Comparison of ENCODE assay signal across 8 mouse cellular contexts in the genomic region with DNA sequence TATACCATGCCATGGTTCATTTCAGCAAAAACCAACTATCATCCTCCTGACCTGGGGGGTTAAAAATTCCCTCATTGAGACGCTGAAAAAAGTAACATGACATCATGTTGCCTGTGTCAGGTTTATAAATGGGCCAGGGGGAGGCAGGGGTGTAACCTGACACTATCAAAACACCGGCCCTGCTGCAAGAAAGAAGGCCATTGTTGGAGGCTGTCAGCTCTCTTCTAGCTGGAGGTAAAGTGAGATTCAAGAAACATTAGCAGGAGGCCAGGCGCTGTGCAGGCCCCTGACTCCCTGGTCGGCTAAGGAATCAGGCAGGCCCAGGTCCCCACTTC. TPM values are rescaled to one million over a fixed set of nuclear protein-coding genes. Genes with fewer than 3 reads are reported as not detected.
DNase-seq lines count a peak whose midpoint lies in the region; ATAC-seq and TF ChIP-seq lines count a peak whose summit lies in the region.

No protein-coding gene starts in this region.

- no peaks in the 10 kb centered on the region for H3K9me3 ChIP-seq in intestine, embryonic 14.5 days (ENCODE audit: control insufficient read depth, low read length)
- H3K9me3 ChIP-seq in intestine, postnatal 0 days (ENCODE audit: control insufficient read depth), result no peaks in the 10 kb centered on the region
- no peaks in the 10 kb centered on the region for H3K9me3 ChIP-seq in heart, embryonic 13.5 days
- no peaks in the 10 kb centered on the region for H3K9me3 ChIP-seq in limb, embryonic 14.5 days (ENCODE audit: control insufficient read depth, low read length)

- peak overlapping the region; percentile 55 for H3K27ac ChIP-seq in intestine, embryonic 14.5 days (ENCODE audit: low read depth)
- no peak overlapping the region for H3K27ac ChIP-seq in intestine, postnatal 0 days (ENCODE audit: low read depth, low read length)
- H3K27ac ChIP-seq in heart, embryonic 13.5 days (replicated peaks), result peak overlapping the region; percentile 97
- H3K27ac ChIP-seq in limb, embryonic 14.5 days (replicated peaks; ENCODE audit: low read depth, low read length), result peak overlapping the region; percentile 15; the same call in 1 of the 2 replicates

- H3K27me3 ChIP-seq in intestine, embryonic 14.5 days (replicated peaks; ENCODE audit: control insufficient read depth, insufficient read depth, low read length), result no peaks in the 10 kb centered on the region
- H3K27me3 ChIP-seq in intestine, postnatal 0 days (replicated peaks; ENCODE audit: control insufficient read depth, insufficient read depth, low read length), result no peaks in the 10 kb centered on the region
- H3K27me3 ChIP-seq in heart, embryonic 13.5 days (replicated peaks), result no peaks in the 10 kb centered on the region
- no peaks in the 10 kb centered on the region for H3K27me3 ChIP-seq in limb, embryonic 14.5 days (ENCODE audit: control insufficient read depth, insufficient read depth, low read length)

- no peak for TF ChIP-seq POLR2A in limb, embryonic 14.5 days (IDR thresholded peaks at IDR 0.05; ENCODE audit: borderline replicate concordance, extremely low read depth, insufficient read depth, insufficient read length)

- 4% methylated on average over 4 of the region's 4 CpGs for WGBS in intestine, embryonic 14.5 days
- 26% methylated on average over 4 of the region's 4 CpGs for WGBS in intestine, postnatal 0 days
- 2% methylated on average over 4 of the region's 4 CpGs for WGBS in heart, embryonic 13.5 days
- WGBS in limb, embryonic 14.5 days, result 5% methylated on average over 4 of the region's 4 CpGs

- H3K9ac ChIP-seq in intestine, embryonic 14.5 days (ENCODE audit: low read length), result no peak overlapping the region
- H3K9ac ChIP-seq in intestine, postnatal 0 days (ENCODE audit: low read depth, low read length), result no peak overlapping the region
- peak overlapping the region; percentile 72 for H3K9ac ChIP-seq in heart, embryonic 13.5 days
- no peak overlapping the region for H3K9ac ChIP-seq in limb, embryonic 14.5 days (ENCODE audit: low read depth, low read length, severe bottlenecking)

- no peak overlapping the region for H3K4me2 ChIP-seq in intestine, embryonic 14.5 days (ENCODE audit: low read length)
- H3K4me2 ChIP-seq in intestine, postnatal 0 days (replicated peaks; ENCODE audit: low read depth), result no peak overlapping the region
- peak overlapping the region; percentile 27 for H3K4me2 ChIP-seq in heart, embryonic 13.5 days
- no peak overlapping the region for H3K4me2 ChIP-seq in limb, embryonic 14.5 days (replicated peaks; ENCODE audit: low read depth, low read length, severe bottlenecking)

- no peak for TF ChIP-seq CTCF in intestine, postnatal 0 days (IDR thresholded peaks at IDR 0.05; ENCODE audit: low read depth)

- ATAC-seq in intestine, embryonic 14.5 days (replicated peaks; ENCODE audit: low FRiP score, low TSS enrichment, low read depth), result peak; percentile 44; the same call in 1 of the 2 replicates
- no peak for ATAC-seq in intestine, postnatal 0 days
- peak; percentile 57; the same call in 1 of the 2 replicates for ATAC-seq in heart, embryonic 13.5 days (ENCODE audit: extremely low read depth, insufficient number of reproducible peaks, low FRiP score, low TSS enrichment)
- ATAC-seq in limb, embryonic 14.5 days (ENCODE audit: low FRiP score, low read depth), result peak; percentile 63

- H3K4me3 ChIP-seq in intestine, embryonic 14.5 days (ENCODE audit: low read depth, low read length), result no peak overlapping the region
- no peak overlapping the region for H3K4me3 ChIP-seq in intestine, postnatal 0 days (ENCODE audit: low read depth, low read length)
- H3K4me3 ChIP-seq in heart, embryonic 13.5 days, result no peak overlapping the region
- H3K4me3 ChIP-seq in limb, embryonic 14.5 days (replicated peaks; ENCODE audit: low read length), result no peak overlapping the region

- H3K36me3 ChIP-seq in intestine, embryonic 14.5 days (ENCODE audit: control insufficient read depth, insufficient read depth, low read length), result no peaks in the 10 kb centered on the region; the same call in 1 of the 2 replicates
- H3K36me3 ChIP-seq in intestine, postnatal 0 days (ENCODE audit: control insufficient read depth, insufficient read depth), result no peaks in the 10 kb centered on the region
- peaks cover 9% of the 10 kb centered on the region; the same call in 1 of the 2 replicates for H3K36me3 ChIP-seq in heart, embryonic 13.5 days
- no peaks in the 10 kb centered on the region for H3K36me3 ChIP-seq in limb, embryonic 14.5 days (ENCODE audit: control insufficient read depth, insufficient read depth, low read length)

- H3K4me1 ChIP-seq in intestine, embryonic 14.5 days (replicated peaks; ENCODE audit: control insufficient read depth, insufficient read depth, low read length), result peaks cover 70% of the 10 kb centered on the region
- H3K4me1 ChIP-seq in intestine, postnatal 0 days (replicated peaks; ENCODE audit: control insufficient read depth, insufficient read depth, low read length), result peaks cover 3% of the 10 kb centered on the region
- peaks cover 83% of the 10 kb centered on the region for H3K4me1 ChIP-seq in heart, embryonic 13.5 days
- peaks cover 72% of the 10 kb centered on the region for H3K4me1 ChIP-seq in limb, embryonic 14.5 days (ENCODE audit: control insufficient read depth, insufficient read depth, low read length)

- DNase-seq in intestine, embryonic 14.5 days (ENCODE audit: low spot score), result no peak
- peak; percentile 87 for DNase-seq in embryo, embryonic 10.5 days (ENCODE audit: low spot score)
- peak; percentile 54 for DNase-seq in limb, embryonic 14.5 days (ENCODE audit: low spot score)
- DNase-seq in left cerebral cortex, adult 8-10 months (ENCODE audit: low spot score in 2 of 2), result no peak
- no peak for DNase-seq in gastrocnemius, adult 18-20 months (ENCODE audit: low spot score)
- no peak for DNase-seq in layer of hippocampus, adult 11-12 months (ENCODE audit: low spot score)

RNA-seq across cellular contexts. Expression of a gene that starts 49.3 kb away (rescaled TPM):
- 37.3 and 42.3 TPM in 2 replicates for polyA plus RNA-seq in intestine, embryonic 14.5 days (2014; fragmentation: Nextera tagmentation; extraction: Ambion mirVana)
- polyA plus RNA-seq in intestine, postnatal 0 days (2015; fragmentation: Nextera tagmentation; extraction: Ambion mirVana), result 9.8 and 11.4 TPM in 2 replicates
- 23.2 and 23.7 TPM in 2 replicates for polyA plus RNA-seq in heart, embryonic 13.5 days (2015; fragmentation: Nextera tagmentation; extraction: Ambion mirVana)
- polyA plus RNA-seq in limb, embryonic 14.5 days (2012; rRNA removed), result 48.2 and 59.9 TPM in 2 replicates
- 26.5 and 32.1 TPM in 2 replicates for polyA plus RNA-seq in limb, embryonic 14.5 days (2014; fragmentation: Nextera tagmentation; extraction: Ambion mirVana)
- total RNA-seq in left cerebral cortex, adult 8-10 months (2022), result 100 to 1,000 TPM; 136 to 166 (median 145) TPM
- total RNA-seq in gastrocnemius, adult 18-20 months (2021), result 10 to 100 TPM; 25.2 to 28.0 TPM

Comparison
In these comparisons a context has a peak if more than half of its experiments do, and no peak if none do; other contexts are left out.
1. DNase-seq: peak in embryo, embryonic 10.5 days (single experiment) and limb, embryonic 14.5 days (single experiment); none in intestine, embryonic 14.5 days (single experiment), left cerebral cortex, adult 8-10 months (0 of 2), gastrocnemius, adult 18-20 months (single experiment) and layer of hippocampus, adult 11-12 months (single experiment).